Mouse (Mus musculus): Measurements from ENCODE around the gene Gm17078. TPM values are rescaled to one million over a fixed set of nuclear protein-coding genes. Genes with fewer than 3 reads are reported as not detected.
"Not testable (repeated sequence)": the region's sequence is repeated elsewhere in the genome, so short reads cannot be mapped to it uniquely, and the experiment has no call there.

The Gm17078 gene
- not detected in 2 replicates for polyA plus RNA-seq (2015; fragmentation: Nextera tagmentation; extraction: Ambion mirVana)

DNA sequence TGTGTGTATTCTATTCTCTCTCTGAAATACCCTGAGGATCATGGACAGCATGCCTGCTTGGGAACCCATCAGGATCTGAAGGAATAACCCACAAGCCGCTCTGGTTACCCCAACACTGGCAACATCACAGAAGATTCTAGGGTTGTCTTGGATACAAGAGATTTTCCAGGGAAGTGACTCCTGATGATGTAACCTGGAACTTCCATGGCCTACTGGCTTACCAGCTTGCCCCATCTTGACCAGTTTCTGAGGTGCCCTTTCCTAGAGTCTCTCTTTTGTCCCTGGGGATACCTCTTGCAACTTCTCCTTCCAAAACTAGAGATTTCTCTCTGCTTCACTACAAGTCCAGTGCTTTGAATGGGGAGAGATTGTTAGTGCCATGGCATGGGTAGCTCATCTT, at the start of gene Gm17078:
Gene Gm17078, minus strand, starts transcription at position 101 of the 400 bp plus-strand sequence.
- Histone ChIP-seq H3K4me3 (ENCODE audit: low read depth, low read length) (no peak within 1 kb of the TSS), H3K9me3 (ENCODE audit: low read length) (no peaks in the 10 kb centered on the region), H3K27ac (ENCODE audit: low read length) (no peak within 1 kb of the TSS), H3K36me3 (ENCODE audit: insufficient read depth, low read length) (no peaks in the 10 kb centered on the region), H3K4me2 (replicated peaks; ENCODE audit: low read depth, low read length) (no peak within 1 kb of the TSS), H3K4me1 (ENCODE audit: insufficient read depth, low read depth, low read length) (no peaks in the 10 kb centered on the region), H3K9ac (replicated peaks; ENCODE audit: low read depth) (no peak within 1 kb of the TSS), H3K27me3 (replicated peaks; ENCODE audit: insufficient read depth, low read length) (no peaks in the 10 kb centered on the region)
- DNase-seq (ENCODE audit: low spot score) (no peak), ATAC-seq (no peak)
- WGBS = 86% methylated on average over 1 of the region's 1 CpGs
- TF ChIP-seq EP300 (IDR thresholded peaks at IDR 0.05) (no peak), CTCF (IDR thresholded peaks at IDR 0.05) (no peak)

- H3K4me3 ChIP-seq (ENCODE audit: low read depth, low read length); H3K9ac ChIP-seq (replicated peaks; ENCODE audit: low read depth); H3K4me1 ChIP-seq (ENCODE audit: insufficient read depth, low read depth, low read length); H3K4me2 ChIP-seq (replicated peaks; ENCODE audit: low read depth, low read length); ATAC-seq; H3K27ac ChIP-seq (ENCODE audit: low read length); DNase-seq (ENCODE audit: low spot score); H3K9me3 ChIP-seq (ENCODE audit: low read length); H3K36me3 ChIP-seq (ENCODE audit: insufficient read depth, low read length); H3K27me3 ChIP-seq (replicated peaks; ENCODE audit: insufficient read depth, low read length): not testable (repeated sequence)
- WGBS = 85% methylated on average over 1 of the region's 1 CpGs
Measured at GRCm38 (mm10) chr14:51635566-51635965, 24.5 kb upstream of the Gm17078 start, which contains the start of gene Gm4181. Gene Gm4181 (minus strand): TSS chr14:51635666.

DNA sequence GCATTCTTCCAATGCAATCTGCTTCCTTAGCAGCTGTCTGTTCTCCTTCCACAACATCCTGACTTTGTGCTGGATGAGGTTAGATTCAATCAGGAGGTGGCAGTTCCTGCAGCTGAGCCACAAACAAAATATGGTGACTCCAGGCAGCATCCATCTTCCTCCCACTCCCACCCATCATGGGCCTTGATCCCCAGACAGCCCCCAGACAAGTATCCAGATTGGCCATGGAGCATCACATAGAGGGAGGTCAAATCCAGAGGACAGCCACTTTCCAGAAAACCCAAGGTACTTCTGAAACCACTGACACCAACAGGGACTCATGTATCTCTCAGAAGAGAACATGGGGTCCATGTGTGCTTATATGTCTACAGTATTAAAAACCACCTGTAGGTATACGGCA, 21.3 kb upstream of the Gm17078 start:
- 89% methylated on average over 1 of the region's 1 CpGs for WGBS
- H3K27ac ChIP-seq (ENCODE audit: low read length); H3K27me3 ChIP-seq (replicated peaks; ENCODE audit: insufficient read depth, low read length); H3K36me3 ChIP-seq (ENCODE audit: insufficient read depth, low read length); ATAC-seq; H3K9me3 ChIP-seq (ENCODE audit: low read length); H3K4me2 ChIP-seq (replicated peaks; ENCODE audit: low read depth, low read length); H3K4me1 ChIP-seq (ENCODE audit: insufficient read depth, low read depth, low read length); H3K9ac ChIP-seq (replicated peaks; ENCODE audit: low read depth); DNase-seq (ENCODE audit: low spot score); H3K4me3 ChIP-seq (ENCODE audit: low read depth, low read length): not testable (repeated sequence)

GRCm38 (mm10) chr14:51592039-51592438, 19.1 kb downstream of the Gm17078 start, which contains the start of gene Gm17174:
Gene Gm17174 (minus strand): TSS chr14:51592139.
- 81% methylated on average over 4 of the region's 4 CpGs for WGBS
- not testable (repeated sequence) for ATAC-seq; H3K36me3 ChIP-seq (ENCODE audit: insufficient read depth, low read length); H3K4me3 ChIP-seq (ENCODE audit: low read depth, low read length); DNase-seq (ENCODE audit: low spot score); H3K4me1 ChIP-seq (ENCODE audit: insufficient read depth, low read depth, low read length); H3K9ac ChIP-seq (replicated peaks; ENCODE audit: low read depth); H3K27me3 ChIP-seq (replicated peaks; ENCODE audit: insufficient read depth, low read length); H3K27ac ChIP-seq (ENCODE audit: low read length); H3K4me2 ChIP-seq (replicated peaks; ENCODE audit: low read depth, low read length); H3K9me3 ChIP-seq (ENCODE audit: low read length)

GRCm38 (mm10) chr14:51573963-51574362, 37.1 kb downstream of the Gm17078 start, which contains the start of gene Gm17175:
Gene Gm17175 (minus strand): TSS chr14:51574063.
- H3K9me3 ChIP-seq (ENCODE audit: low read length); H3K36me3 ChIP-seq (ENCODE audit: insufficient read depth, low read length); H3K4me1 ChIP-seq (ENCODE audit: insufficient read depth, low read depth, low read length); H3K4me3 ChIP-seq (ENCODE audit: low read depth, low read length); H3K9ac ChIP-seq (replicated peaks; ENCODE audit: low read depth); H3K27me3 ChIP-seq (replicated peaks; ENCODE audit: insufficient read depth, low read length); ATAC-seq; H3K27ac ChIP-seq (ENCODE audit: low read length); H3K4me2 ChIP-seq (replicated peaks; ENCODE audit: low read depth, low read length); DNase-seq (ENCODE audit: low spot score): not testable (repeated sequence)
- 89% methylated on average over 2 of the region's 2 CpGs for WGBS

Other genes with a start within 250 kb of the Gm17078 start
- not detected in 2 replicates for gene Gm7247, start 249.6 kb downstream of the Gm17078 start, polyA plus RNA-seq (2015; fragmentation: Nextera tagmentation; extraction: Ambion mirVana)
- not detected in 2 replicates for gene Vmn2r88, start 200.5 kb downstream of the Gm17078 start, polyA plus RNA-seq (2015; fragmentation: Nextera tagmentation; extraction: Ambion mirVana)
- not detected in 2 replicates for gene Vmn2r89, start 159.5 kb downstream of the Gm17078 start, polyA plus RNA-seq (2015; fragmentation: Nextera tagmentation; extraction: Ambion mirVana)
- gene Gm5622, start 58.5 kb downstream of the Gm17078 start, polyA plus RNA-seq (2015; fragmentation: Nextera tagmentation; extraction: Ambion mirVana) = not detected in 2 replicates
- gene Gm17175, start 37.2 kb downstream of the Gm17078 start, polyA plus RNA-seq (2015; fragmentation: Nextera tagmentation; extraction: Ambion mirVana) = not detected in 2 replicates
- gene Gm17174, start 19.2 kb downstream of the Gm17078 start, polyA plus RNA-seq (2015; fragmentation: Nextera tagmentation; extraction: Ambion mirVana) = not detected in 2 replicates
- not detected in 2 replicates for gene Gm4181, start 24.4 kb upstream of the Gm17078 start, polyA plus RNA-seq (2015; fragmentation: Nextera tagmentation; extraction: Ambion mirVana)
- gene Gm17079, start 84.2 kb upstream of the Gm17078 start, polyA plus RNA-seq (2015; fragmentation: Nextera tagmentation; extraction: Ambion mirVana) = not detected in 2 replicates
- gene Gm5800, start 105.9 kb upstream of the Gm17078 start, polyA plus RNA-seq (2015; fragmentation: Nextera tagmentation; extraction: Ambion mirVana) = not detected in 2 replicates
- gene Ang4, start 162.3 kb upstream of the Gm17078 start, polyA plus RNA-seq (2015; fragmentation: Nextera tagmentation; extraction: Ambion mirVana) = not detected in 2 replicates
- not detected in 2 replicates for gene AY358078, start 188.7 kb upstream of the Gm17078 start, polyA plus RNA-seq (2015; fragmentation: Nextera tagmentation; extraction: Ambion mirVana)
- 0.80 and 1.6 TPM in 2 replicates for gene Ear6, start 242.4 kb upstream of the Gm17078 start, polyA plus RNA-seq (2015; fragmentation: Nextera tagmentation; extraction: Ambion mirVana)